Mouse (Mus musculus) cerebellum, adult 2 months (tissue): ENCODE measurements around the gene Mrpl17. TPM values are rescaled to one million over a fixed set of nuclear protein-coding genes. Genes with fewer than 3 reads are reported as not detected.
A peak's percentile ranks its signal among the peaks of the same experiment; 100 is the strongest.

ENCODE experiments used
- DNase-seq, 2 experiments: peaks; one replicate each; pipeline ENCODE4 v3.0.0; 2021
- H3K27ac ChIP-seq: fragments of 200-500 bp; 2 replicates; pipeline ENCODE4 v1.5.1; 2012; ENCODE audit warnings: low read length, control low read depth, inconsistent platforms; ENCODE audit not compliant: insufficient read depth
- H3K27me3 ChIP-seq: fragments of 200-500 bp; 2 replicates; pipeline ENCODE4 v1.6.1; 2012; ENCODE audit warnings: inconsistent platforms, mild to moderate bottlenecking, low read length, moderate library complexity; ENCODE audit not compliant: control insufficient read depth, insufficient read depth
- H3K4me1 ChIP-seq: fragments of 200-500 bp; 2 replicates; pipeline ENCODE4 v1.6.1; 2011; ENCODE audit warnings: low read length; ENCODE audit not compliant: control insufficient read depth, insufficient read depth
- H3K4me3 ChIP-seq: fragments of 200-500 bp; replicated peaks from 2 replicates; pipeline ENCODE3; 2011; ENCODE audit warnings: mild to moderate bottlenecking, low read depth, low read length, control low read depth; ENCODE audit not compliant: insufficient read depth
- CTCF ChIP-seq: fragments of 200-500 bp; IDR thresholded peaks from 2 replicates; pipeline ENCODE4 v1.5.1; 2011; ENCODE audit warnings: low read depth, mild to moderate bottlenecking, control low read depth, low read length, moderate library complexity, borderline replicate concordance; ENCODE audit not compliant: insufficient read depth
- POLR2A ChIP-seq: fragments of 200-500 bp; IDR thresholded peaks from 2 replicates; pipeline ENCODE4 v1.6.1; 2011; ENCODE audit warnings: low read length, control low read depth, borderline replicate concordance; ENCODE audit not compliant: insufficient read depth
- WGBS: fragments of 180-500 bp; shearing (Covaris S2); methylation state at CpG from one replicate; pipeline ENCODE4 v1.1.7; 2018; 5-methylcytosine and 5-hydroxymethylcytosine counted together
- polyA plus RNA-seq: library from polyadenylated mRNA; depleted of rRNA; stranded (reverse); fragments of >200 nt; gene quantifications from 2 replicates; pipeline ENCODE4 v1.2.3, GENCODE M21; 2012; rRNA removed

Gene Mrpl17
- polyA plus RNA-seq, 1 experiment = 183 TPM

DNA sequence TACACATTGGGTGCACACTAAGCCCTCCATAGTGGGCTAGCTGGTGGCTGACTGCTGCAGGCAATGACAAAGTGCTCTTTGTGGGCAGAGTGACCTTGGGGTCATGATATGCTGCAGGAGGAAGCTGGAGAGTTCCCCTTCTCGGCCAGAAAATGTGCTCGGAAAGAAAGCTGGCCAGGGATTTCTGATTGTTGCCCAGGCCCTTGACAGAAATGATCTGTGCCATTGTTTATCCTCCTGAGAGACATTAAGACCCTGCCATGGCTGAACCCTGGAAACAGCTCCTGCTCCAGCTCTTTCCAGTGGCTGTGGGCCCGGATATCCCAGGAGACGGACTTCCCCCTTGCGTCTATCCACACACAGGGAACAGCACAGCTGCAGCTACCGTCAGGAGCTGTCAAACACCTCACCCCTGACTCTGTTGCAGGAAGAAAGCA, 43.2 kb downstream of the Mrpl17 start:
- no peak overlapping the region for H3K4me3 ChIP-seq
- TF ChIP-seq POLR2A = no peak
- TF ChIP-seq CTCF = no peak
- no peaks in the 10 kb centered on the region for H3K27me3 ChIP-seq
- WGBS = 35% methylated on average over 6 of the region's 6 CpGs
- H3K27ac ChIP-seq = no peak overlapping the region
- no peaks in the 10 kb centered on the region for H3K4me1 ChIP-seq
- no peak for DNase-seq

DNA sequence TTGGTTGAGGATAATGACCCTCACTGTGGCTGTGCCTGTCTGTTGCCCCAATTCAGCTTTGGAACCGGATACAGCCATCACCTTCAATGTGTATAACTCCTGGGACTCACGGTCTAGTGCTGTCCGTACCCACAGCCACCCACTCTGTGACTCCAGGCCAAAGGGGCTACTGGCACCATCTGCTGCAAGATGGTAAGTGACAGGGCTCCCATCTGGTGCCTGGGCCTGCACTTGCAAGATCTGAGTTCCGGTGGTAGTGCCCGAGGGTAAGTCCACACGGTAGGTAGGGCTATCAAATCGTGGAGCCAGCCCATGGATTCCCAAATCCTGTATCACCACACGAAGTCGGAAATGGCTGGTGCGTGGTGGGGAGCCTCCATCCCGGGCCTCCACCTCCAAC, 46.6 kb downstream of the Mrpl17 start:
- WGBS = 45% methylated on average over 11 of the region's 11 CpGs
- Histone ChIP-seq H3K27ac (no peak overlapping the region), H3K4me1 (no peaks in the 10 kb centered on the region), H3K27me3 (no peaks in the 10 kb centered on the region), H3K4me3 (no peak overlapping the region)
- TF ChIP-seq POLR2A = no peak
- TF ChIP-seq CTCF = no peak
- no peak for DNase-seq

DNA sequence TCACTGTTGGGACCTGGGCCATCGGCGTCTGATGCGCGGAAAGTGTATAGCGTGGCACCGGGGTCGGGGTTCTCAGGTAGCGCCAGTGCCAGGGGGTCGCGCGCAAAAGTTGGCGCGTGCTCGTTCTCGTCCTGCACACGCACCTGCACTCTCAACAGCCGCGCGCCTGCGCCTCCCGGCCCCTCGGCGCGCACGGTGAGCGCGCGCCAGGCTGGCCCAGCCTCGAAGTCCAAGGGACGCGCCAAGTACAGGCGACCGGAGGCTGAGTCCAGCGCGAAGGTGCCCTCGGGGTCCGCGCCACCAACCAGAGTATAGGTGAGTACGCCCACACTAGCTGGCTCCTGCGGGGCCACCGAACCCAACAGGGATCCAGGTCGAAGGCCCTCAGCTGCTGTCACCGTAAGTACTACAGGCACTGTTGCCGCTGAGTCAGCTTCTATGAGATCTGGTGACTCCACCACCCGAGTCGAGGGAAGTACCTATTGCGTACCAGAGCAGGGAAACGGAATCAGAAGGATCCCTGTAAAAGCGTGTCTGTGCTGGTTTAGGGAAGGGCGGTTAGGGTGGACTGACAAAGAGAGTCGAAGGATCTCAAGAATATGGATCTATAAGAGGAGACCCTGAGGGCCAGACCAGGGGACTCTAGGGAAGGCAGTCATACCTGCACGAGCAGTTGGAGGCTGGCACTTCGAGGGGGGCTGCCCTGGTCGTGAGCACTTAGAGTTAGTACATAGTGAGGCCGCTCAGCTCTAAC, 48.2 kb downstream of the Mrpl17 start:
- H3K4me1 ChIP-seq = no peaks in the 10 kb centered on the region
- no peaks in the 10 kb centered on the region for H3K27me3 ChIP-seq
- no peak overlapping the region for H3K27ac ChIP-seq
- no peak for TF ChIP-seq POLR2A
- TF ChIP-seq CTCF = no peak
- H3K4me3 ChIP-seq = no peak overlapping the region
- no peak for DNase-seq
- WGBS = 62% methylated on average over 55 of the region's 55 CpGs

DNA sequence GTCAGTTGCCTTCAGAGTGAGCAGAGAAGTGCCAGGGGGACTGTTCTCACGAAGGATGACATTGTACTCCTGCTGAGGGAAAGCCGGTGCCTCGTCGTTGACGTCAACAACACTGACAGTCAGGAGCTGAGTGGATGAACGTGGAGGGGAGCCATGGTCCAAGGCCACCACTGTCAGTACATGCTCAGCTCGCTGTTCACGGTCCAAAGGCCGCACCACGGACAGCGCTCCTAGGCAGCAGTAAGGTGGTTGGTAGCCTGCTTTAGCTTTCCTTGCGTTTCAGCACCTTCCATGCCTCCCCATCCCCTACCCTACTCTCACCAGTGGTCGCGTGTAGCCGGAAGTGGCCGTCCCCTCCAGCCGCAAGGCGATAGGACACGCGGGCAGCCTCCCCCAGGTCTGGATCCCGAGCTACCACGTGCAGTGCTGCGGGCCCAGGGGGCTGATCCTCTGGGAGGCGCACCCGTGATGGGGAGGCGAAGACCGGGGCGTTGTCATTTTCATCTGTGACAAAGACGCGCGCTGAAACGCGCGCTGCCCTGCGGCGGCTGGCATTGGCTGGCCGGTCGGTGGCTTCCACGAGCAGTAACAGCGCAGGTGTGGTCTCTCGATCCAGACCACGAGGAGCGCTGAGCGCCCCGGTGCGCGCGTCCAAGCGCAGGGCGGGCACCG, 49.0 kb downstream of the Mrpl17 start:
- H3K27me3 ChIP-seq = no peaks in the 10 kb centered on the region
- no peak overlapping the region for H3K27ac ChIP-seq
- 57% methylated on average over 51 of the region's 51 CpGs for WGBS
- no peak for DNase-seq
- TF ChIP-seq CTCF (no peak), POLR2A (no peak)
- H3K4me1 ChIP-seq = no peaks in the 10 kb centered on the region
- H3K4me3 ChIP-seq = no peak overlapping the region

DNA sequence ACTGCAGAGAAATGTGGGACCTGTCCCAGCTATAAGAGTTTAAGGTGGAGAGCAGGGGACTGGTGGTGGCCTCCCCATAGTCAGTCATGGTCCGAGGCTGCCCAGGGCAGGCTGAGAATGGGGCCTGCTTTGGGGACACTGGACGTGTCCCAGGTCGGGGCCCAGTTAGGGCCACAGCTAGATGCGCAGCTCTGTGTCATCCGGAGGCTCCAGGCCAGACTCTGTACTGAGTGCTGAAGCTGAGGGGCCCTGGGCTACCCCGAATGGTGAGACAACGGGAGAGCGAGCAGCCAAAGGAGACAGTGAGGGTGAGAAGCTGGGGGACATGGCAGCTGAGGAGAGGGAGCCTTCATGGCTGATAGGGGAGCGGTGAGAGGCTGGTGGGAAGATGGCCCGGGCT, 57.6 kb downstream of the Mrpl17 start:
- H3K4me1 ChIP-seq = no peaks in the 10 kb centered on the region; the same call in 1 of the 2 replicates
- no peak for TF ChIP-seq POLR2A
- no peak for TF ChIP-seq CTCF
- H3K27ac ChIP-seq = peak overlapping the region; percentile 0; the same call in 1 of the 2 replicates
- DNase-seq = no peak
- no peak overlapping the region for H3K4me3 ChIP-seq
- no peaks in the 10 kb centered on the region for H3K27me3 ChIP-seq
- WGBS = 93% methylated on average over 10 of the region's 10 CpGs

Other genes starting within 250 kb of the Mrpl17 start
- gene Apbb1, start 229.4 kb downstream of the Mrpl17 start, polyA plus RNA-seq = 441 and 475 TPM in 2 replicates
- gene Hpx, start 211.0 kb downstream of the Mrpl17 start, polyA plus RNA-seq = 0.60 and 0.61 TPM in 2 replicates
- 332 and 385 TPM in 2 replicates for gene Trim3, start 177.5 kb downstream of the Mrpl17 start, polyA plus RNA-seq
- 122 and 137 TPM in 2 replicates for gene Timm10b, start 171.0 kb downstream of the Mrpl17 start, polyA plus RNA-seq
- 111 and 121 TPM in 2 replicates for gene Arfip2, start 170.7 kb downstream of the Mrpl17 start, polyA plus RNA-seq
- gene Gm45799, start 170.5 kb downstream of the Mrpl17 start, polyA plus RNA-seq = 90.8 and 97.9 TPM in 2 replicates
- gene Dnhd1, start 160.3 kb downstream of the Mrpl17 start, polyA plus RNA-seq = 5.1 TPM in 2 replicates
- 182 and 190 TPM in 2 replicates for gene Ilk, start 74.5 kb downstream of the Mrpl17 start, polyA plus RNA-seq
- 16.2 and 16.4 TPM in 2 replicates for gene Rrp8, start 73.7 kb downstream of the Mrpl17 start, polyA plus RNA-seq
- gene Taf10, start 66.7 kb downstream of the Mrpl17 start, polyA plus RNA-seq = 177 and 182 TPM in 2 replicates
- gene Tpp1, start 58.9 kb downstream of the Mrpl17 start, polyA plus RNA-seq = 92.1 and 115 TPM in 2 replicates
- 4.5 and 5.0 TPM in 2 replicates for gene Dchs1, start 23.4 kb downstream of the Mrpl17 start, polyA plus RNA-seq
- 1.2 and 1.3 TPM in 2 replicates for gene Gm4070, start 142.9 kb upstream of the Mrpl17 start, polyA plus RNA-seq